Mouse (Mus musculus) lung, postnatal 14 days (tissue): ENCODE data around the gene Kif6.

Source experiments
- DNase-seq: peaks from one replicate; pipeline ENCODE4 v3.0.0; 2021

Gene Kif6

DNA sequence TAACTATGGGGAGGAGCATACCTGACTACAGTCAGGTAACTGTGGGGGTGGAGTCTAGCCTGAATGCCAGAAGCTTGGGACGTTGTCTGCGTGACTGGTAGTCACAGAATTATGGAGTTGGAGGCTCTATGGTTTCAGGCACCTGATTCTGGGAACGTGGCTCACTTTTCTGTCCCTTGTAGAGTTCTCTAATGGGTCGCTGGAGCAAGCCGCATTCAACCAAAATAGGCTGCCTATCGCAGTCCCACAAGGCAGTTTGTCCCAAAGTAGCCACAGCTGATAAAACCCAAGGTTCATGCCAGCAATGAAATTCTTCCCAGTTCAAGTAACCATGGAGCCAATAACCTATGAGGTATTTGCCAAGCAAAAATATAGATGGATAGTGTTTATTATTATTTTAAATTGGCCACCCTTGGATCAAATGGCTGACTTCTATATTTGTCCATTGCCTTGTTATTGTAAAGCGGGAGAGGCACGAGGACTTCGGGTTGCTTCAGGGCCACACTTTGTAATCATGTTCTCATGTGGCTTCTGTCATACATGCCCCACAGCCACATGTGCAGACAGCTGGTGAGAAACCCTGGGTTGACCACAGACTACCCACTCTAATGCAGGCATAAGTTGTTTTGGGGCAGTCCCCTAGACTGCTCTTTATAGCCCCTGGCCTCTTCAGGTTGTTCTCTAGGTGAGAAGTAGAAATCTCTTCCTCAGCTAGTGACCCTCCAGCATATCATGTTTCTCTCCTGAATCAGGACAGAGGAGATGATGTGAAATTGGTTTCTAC, 125.2 kb downstream of the Kif6 start:
- DNase-seq = no peak

DNA sequence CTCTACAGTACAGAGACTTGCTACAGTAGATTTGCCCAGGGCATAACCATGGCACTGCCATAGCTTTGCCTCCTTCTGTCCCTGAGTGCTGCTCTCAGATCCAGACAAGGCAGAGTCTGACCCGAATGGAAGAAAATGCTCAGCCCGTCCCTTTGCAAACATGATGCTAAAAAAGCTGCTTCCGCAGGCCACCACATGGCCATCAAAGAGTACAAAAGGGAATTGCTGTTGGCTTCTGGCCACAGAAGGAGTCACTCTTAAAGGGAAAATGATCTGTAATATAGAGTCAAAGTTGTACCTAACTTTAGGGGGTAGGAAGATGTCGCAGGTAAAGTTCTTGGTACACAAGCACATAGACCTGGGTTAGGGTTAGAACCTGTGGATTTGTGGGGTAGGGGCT, 126.2 kb downstream of the Kif6 start:
- DNase-seq = no peak

DNA sequence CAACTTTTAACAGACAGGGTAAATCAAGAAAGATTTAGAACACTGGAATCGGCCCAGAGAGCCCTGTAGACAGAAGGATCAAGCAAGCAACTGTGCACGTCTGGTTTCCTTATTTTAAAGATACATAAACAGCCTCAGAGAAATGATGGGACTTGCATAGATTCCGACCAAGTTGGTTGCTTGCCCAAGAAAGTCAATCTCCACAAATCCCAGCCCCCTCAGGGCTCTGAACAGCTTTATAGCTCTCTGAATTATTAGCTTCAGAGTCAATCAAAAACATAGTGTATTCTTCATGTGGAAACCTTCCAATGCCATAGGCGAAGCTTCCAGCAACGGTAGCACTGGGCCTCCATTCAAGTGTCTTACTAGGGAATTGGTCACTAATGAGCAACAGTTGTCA, 127.0 kb downstream of the Kif6 start:
- DNase-seq = no peak

DNA sequence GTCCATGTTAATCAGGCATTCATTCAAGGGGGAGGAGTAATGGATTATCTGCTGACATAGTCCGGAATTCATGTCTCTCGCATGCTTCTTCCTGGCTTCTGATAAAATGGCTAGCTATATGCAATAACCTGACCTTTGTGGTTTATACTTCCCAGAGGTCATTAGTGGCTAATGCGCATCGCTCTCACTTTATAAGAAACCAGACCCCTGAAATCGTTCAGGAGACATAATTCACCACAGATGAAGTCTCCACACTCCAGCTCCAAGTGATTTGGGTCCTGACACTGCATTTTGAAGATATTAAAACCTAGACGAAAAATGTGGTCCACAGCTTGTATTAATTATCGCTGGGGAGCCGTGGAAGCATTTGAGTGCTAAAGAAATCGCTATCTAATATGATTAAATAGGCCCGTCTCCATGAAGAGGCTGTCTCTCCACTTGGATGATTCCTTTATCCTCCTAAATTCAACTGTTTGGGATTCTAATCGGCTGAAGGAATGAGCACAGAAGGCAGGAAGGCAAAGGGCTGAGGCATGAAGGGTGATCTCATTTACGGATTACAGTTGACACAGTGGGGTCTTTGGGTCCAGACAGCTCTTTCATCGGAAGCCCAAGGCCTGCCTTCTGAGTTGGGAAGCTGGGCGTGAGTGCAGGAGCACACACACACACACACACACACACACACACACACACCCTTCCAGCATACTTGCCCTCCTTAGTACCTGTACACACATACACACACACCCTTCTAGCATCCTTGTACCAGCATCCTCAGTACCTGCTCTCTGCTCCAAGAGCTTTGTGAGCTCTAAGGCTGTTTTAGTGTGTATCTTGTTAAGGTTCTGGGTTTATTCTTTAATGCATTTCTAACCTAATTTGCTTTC, 128.9 kb downstream of the Kif6 start:
- no peak for DNase-seq

DNA sequence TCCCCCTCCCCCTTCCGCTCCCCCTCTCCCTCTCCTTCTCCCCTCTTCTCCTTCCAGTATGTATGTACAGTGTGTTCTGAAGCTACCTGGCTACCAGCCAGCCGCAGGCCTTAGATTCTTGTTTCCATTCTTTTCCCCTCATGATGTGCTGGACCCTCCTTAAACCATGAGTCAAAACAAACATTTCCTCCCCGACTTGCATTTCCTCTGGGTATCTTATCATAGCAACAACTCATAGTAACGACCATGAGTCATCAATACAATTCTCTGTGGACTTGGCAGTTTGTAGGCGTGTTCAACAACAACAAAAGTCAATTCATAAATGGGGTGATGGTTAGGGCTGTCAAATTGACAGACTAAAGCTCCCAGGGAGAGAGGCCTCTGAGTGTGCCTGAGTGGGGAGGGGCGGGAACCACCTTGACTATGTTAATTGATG, 136.0 kb downstream of the Kif6 start:
- DNase-seq = no peak

DNA sequence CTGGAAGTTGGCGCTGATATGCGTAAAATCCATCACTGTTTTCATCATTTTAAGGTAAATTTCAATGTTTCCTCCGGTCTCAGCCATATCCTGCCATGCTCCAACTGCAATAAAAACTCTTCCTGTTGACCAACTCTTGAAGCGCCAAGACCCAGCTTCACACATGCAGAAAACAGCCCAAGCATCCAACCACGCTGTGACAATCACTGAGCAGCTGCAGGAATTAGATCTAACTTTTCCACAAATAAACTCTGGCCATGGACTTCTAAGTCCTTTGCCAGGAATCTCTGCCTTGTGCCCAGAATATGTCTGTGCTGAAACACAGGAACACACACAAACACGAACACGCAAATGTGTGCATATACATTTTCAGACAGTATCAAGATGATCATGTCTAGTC, 138.9 kb downstream of the Kif6 start:
- no peak for DNase-seq

DNA sequence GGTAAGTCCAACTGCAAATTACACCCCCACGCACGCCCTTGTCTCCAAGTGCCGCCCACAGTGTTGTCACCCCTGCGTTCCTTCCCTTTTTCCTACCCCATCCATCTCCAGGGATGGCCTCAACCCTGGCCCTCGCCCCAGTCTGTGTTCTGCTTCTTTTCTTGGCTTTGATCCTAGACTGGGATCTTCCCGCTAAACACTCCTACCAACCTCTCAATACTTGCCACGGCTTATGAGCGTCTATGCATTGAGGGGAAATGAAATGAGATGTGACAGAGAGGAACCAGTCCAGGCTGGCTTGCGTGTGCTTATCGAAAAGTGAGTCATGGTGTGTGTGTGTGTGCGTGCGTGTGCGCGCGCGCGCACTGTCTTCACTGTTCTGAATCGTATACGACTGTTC, 141.9 kb downstream of the Kif6 start:
- DNase-seq = peak; percentile 39

DNA sequence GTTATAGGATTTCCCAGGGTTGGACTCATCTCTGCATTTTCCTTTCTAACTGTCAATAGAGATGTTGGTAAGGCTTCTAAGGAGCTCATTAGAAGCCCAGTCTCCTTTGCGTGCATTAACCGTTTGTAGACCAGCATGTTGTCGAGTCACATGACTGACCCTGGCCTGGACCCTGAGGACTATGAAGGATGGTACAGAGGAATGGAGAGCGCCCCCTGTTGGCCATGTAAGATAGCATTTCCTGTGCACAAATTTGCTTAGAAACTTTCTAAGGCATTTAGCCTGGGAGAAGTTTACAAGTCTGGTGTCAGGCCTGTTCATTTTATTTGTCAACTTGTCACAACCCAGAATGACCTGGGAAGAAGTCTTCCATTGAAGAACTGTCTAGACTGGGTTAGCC, 144.1 kb downstream of the Kif6 start:
- DNase-seq = no peak

DNA sequence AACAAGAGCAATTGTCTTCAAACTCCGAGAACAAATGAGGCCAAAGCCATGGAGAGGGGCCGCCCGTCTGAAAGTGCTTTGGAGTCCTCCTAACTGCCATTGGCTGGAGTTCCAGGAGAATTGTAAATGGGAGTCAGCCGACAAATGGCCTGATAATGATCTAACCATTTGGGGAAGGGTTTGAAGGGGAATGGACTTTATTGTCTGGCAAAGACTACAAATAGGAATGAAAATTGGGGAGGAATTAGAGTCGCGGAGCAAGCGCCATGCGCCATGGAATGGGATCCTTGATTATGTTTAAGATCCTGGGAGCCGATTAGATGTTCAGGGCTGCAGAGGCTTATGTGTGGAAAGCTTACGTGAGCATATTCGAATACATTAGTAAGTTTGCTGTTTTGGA, 146.3 kb downstream of the Kif6 start:
- DNase-seq = no peak

DNA sequence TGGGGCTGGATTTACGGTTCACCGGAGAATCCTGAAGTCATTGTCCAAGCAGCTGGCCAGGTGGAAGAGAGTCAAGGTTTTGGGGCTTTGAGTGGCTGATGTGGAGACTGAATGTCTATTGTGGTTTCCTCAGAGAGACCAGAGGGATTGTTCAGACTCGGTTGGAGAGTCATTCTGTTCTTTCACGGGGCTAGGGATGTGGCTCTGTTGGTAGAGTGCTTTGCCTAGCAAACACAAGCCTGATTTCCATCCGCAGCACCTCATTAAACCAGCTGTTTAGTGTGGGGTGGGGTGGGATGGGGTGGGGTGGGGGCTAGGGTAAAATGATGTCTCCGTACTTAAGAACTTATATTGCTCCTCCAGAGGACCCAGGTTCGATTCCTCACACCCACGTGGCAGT, 146.9 kb downstream of the Kif6 start:
- DNase-seq = no peak

DNA sequence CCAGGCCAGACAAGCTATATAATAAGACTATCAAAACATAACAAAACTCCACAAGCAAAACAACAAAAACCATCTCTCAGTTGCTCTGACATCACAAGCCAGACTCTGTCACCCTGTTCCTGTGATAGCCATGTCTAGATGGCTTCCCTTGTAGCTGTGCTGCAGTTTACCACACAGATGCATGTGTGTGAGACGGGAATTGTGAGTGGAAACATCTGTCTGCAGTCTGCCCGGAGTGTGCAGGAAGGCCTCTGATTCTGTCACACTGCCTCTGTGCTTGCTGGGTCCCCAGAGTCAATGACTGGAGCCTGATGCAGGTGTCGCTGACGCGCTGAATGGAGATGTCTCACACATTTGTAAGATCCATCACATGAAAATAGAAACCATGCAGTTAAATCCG, 150.0 kb downstream of the Kif6 start:
- DNase-seq = no peak

DNA sequence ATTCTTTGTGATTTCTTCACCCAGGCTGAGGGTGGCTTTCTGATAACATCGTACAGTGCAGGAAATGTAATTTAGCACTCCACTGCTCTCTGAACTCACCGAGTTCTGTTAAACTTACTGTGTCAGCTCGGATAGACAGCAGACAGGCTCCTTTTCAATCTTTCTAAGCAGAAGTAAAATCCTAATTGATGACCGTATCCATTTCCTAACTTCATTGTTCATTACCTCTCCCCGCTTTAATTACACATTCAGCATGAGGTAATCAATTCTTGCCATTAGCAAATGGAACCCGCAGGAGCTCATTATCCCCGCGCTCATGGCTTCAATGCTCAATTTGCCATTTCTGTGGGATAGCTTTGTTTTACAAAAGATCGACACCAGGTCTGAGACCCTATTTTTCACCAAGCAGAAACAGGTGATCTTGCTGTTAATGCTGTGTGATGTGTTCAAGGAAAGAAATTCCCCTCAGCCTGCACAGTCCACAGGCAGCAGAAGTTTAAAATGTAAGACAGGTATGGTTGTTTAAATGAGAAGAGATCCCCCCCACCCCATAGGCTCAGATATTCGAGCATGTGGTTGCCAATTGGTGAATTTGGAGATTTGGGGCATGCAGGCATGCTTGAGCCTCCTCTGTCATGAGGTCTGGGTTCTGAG, 152.9 kb downstream of the Kif6 start:
- no peak for DNase-seq

DNA sequence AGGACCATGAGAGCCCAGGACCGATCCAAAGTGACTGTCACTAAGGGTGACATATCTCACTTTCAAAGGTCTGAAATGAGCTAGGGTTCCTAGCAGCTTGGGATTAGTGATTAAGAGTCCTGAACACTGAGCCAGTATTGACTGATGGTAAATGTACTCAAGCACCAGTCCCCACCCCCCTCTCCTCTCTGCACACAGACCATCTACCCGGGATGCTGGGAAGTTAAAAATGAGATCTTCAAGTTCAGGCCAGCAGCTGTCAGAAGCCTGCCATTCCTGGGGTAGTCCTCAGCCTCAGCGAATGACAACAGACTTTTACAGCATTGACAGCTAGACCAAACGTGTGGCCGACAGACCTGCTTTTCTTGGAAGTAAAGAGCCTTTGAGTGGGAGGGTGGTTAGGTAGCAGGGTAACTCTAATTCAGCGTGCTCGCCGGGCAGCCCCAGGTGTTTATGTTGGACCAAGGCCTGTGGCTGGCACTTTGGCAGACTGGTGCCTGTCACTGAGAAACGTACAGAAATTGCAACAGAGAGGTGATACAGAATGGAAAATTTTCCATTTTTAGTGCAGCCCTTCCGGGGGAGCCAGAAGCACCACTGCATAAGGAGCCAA, 156.9 kb downstream of the Kif6 start:
- no peak for DNase-seq

DNA sequence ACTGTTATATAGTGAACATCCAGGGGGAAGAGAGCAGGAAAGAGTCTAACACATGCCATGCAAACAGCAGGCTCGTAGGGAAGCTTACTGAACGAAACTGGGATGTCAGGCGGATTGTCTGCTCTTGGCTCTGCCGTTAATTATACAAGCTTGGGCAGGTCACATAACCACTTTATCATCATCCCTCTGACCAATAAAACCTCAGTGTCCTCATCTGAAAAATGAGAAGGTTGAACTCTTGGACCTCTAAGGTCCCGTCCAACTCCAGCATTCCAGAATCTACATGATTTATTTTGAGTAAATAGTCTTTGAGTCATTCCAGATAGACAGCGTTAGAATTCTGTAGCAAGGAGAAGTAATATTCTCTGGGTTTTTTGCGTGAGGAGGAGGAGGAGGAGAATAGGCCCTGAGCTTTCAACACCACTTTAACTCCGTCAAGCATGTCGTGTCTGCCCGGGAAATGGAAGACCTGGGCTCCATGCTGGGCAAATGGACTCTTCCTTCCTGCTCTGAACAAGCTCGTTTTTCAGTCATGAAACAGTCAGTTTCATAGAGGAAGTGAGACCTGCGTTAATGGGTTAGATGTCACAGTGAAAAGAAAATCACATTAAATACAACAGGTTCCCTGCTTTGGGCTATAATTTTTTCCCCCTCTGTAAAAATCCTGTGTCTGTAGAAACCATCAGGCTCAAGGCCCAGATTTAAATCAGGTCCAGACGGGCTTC, 162.3 kb downstream of the Kif6 start:
- no peak for DNase-seq

DNA sequence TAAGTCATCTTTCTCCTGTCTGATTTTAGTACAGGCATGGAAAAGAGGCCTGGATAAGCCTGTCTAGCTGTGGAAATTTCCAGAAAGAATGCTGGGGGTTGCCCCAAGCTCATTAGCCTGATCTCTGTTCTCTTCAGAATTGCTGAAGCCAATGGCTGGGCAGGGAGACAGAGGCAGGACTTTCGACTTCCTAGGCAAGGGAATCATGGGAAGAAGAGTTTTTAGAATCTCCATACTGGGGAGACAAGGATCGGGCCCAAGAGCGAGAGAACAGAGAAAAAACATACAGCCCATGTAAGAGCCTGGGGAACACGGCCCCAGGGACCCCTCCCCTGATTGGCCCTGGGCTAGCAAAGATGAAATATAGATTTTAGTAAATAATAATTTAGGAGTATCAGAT, 164.1 kb downstream of the Kif6 start:
- no peak for DNase-seq

DNA sequence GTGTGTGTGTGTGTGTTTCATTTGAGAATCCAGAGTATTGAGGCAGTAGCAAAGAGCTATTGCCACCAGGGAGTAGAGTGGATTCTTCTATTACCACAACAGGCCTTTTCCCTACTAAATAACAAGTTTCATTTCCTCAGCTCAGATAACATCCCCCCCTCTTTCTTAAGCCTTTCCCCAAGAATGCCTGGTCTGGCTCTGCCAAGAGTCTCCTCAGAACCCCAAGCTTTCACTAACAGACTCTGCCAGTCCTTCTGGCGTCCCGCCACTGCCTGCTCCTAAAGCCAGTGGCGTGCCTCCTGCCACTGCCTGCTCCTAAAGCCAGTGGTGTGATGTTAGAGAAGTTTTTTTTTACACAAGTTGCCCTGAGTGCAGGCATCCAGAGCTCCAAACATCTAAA, 164.6 kb downstream of the Kif6 start:
- DNase-seq = no peak

DNA sequence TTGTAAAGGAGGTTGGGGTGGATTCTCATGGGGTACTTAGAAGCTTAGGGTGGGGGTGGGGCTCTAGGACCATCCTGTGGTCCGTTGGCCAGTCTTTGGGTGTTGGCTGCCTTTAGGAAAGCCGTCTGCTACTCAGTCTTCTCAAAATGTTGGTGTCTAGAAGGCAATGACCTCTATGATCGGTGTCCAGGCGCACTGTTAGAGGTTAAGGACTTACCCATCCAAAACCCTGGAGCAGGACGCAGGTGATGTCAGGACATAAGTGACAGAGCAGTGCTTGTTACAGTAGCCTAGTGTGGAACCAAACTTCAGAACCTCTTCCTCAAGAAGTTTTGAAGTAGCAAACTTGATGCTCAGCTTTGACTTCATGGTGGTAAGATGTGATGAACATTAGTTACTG, 170.9 kb downstream of the Kif6 start:
- no peak for DNase-seq

DNA sequence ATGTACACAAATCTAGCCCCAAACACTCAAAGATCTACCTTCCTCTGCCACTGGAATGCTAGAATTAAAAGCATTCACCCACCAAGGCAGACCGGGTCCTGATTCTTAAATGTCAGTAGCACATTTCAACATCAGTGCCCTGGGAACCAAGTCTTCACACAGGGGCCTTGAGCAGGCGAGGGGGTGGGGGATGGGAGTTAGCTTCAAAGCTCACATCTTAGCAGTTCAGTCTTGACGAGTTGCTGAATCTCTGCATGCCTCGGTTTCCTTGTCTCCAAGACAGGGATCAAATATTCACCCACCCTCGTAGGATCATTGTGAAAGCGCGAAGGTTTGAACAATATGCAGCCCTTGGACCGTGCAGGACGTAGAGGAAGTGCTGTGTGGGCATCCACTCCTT, 172.4 kb downstream of the Kif6 start:
- no peak for DNase-seq

DNA sequence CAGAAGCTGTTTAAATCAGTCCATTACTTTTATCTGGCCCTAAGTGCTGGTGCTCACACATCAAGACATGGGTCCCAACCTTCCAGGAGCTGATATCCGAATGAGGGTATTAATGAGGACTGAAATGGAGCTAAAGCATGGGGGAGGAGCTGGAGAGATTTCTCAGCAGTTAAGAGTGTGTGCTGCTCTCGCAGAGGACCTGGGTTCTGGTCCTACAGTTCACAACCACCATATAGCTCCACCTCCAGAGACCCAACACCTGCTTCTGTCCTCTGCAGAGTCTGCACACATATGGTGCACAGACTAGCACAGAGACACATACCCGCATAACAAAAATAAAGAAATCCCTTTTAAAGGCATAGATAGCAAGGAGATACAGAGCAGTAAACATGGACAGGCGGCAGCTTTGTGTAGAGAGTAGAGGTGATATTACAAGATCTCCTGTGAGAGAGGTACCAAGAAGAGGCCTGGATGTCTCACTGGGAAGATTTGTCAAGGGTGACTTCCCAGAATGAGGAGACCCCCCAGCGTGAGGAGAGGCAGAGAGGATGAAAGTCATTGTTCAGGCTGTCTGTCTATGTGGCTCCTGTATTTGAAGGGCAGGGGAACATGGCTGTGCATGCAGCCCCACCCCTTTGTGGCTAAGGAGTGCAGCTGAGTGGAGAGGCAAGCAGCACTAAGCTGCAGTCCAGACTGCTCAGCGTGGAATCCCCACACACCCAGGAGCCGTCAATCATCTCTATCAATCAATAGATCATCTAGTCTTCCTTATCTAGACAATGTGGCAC, 173.4 kb downstream of the Kif6 start:
- DNase-seq = no peak

DNA sequence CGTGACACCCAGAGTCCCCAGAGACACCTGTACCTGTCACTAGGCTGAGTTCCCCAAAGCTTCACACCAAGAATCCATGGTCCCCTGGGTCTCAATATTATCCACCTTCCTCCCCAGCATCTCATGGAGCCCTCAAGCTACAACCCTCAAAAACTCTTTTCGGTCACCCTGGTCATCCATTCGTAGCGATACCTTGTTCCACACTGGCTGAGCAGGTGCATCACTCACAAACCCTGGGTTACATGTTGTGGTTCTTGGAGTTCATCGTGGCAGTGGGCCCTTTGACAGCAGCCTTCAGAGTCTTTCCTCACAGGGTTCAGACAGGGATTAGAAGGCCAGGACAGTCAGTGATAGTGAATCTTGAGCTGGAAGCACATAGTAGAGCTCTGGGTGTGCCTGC, 176.6 kb downstream of the Kif6 start:
- DNase-seq = no peak

DNA sequence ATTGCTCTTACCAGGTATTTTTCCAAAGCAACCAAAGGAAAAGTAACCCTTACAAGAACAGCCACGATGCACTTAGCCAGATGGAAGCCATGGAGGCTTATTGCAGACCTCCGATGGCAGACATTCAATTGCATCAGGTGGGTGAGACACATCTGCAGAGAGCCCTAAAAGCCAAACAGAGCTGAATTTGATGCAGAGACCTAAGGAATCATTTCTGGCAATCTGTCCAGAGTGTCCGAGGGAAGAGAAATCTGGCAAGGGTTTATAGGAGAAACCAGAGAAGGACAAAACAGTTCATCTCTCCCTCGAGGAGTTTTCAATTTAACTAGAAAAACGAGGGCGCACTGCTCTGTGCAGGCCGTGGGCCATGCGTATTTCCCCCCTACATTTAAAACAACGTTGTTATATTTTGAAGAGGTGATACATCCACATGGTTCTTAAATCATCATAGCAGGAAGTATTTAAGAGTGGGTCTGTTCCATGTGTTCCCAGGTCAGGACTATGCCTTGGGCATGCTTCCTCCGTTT, 177.3 kb downstream of the Kif6 start:
- DNase-seq = no peak

DNA sequence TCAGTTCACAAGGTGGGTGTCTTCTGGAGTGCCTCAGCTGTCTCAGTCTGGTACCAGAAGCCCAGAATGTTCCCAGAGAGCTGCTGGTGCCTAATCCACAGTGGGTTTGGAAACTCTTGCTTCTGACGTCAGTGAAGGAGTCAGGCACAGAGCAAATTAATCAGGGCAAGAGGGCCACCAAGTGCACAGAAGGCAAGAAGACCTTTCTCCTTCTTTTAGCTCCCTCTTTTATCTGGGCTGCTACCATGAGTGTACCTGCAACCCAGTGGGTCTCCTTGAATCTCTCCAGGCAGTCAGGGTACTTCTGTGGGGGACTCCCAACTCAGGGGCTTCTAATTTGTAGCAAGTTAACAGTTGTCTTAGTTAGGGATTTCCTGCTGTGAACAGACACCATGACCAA, 178.0 kb downstream of the Kif6 start:
- DNase-seq = no peak
